Mouse (Mus musculus): ENCODE results near the gene Gng12.

GRCm38 (mm10) chr6:67010370-67011216 lies 114.4 kb downstream of the Gng12 start:
- TF ChIP-seq GATA1 (IDR thresholded peaks at IDR 0.05; ENCODE audit: low read length): no peak
- TF ChIP-seq TAL1 (IDR thresholded peaks at IDR 0.05; ENCODE audit: low read length): no peak

Data from erythroblast, embryonic 14.5 days (primary cell).